Mouse (Mus musculus) megakaryocyte-erythroid progenitor cell, adult 5-6 weeks (primary cell): Measurements from ENCODE around the gene Trim50. TPM values are rescaled to one million over a fixed set of nuclear protein-coding genes. Genes with fewer than 3 reads are reported as not detected.

Experiments used
- total RNA-seq, 2 experiments: library from RNA; stranded (forward) in 1 of 2; stranded (reverse) in 1 of 2; fragments of 200-1000, 215-1000 nt in 1 of 2; fragments of >200 nt in 1 of 2; fragmentation: Nextera tagmentation in 1 of 2; gene quantifications; 2 replicates each; pipeline ENCODE4 v1.2.3; 2014 to 2017

The Trim50 gene
- total RNA-seq, 2 experiments from 2014 or later, result not detected

Other genes starting within 250 kb of the Trim50 start
- 11.6 and 13.3 TPM in 2 replicates for gene Tbl2, start 203.6 kb upstream of the Trim50 start, total RNA-seq (2014; fragmentation: Nextera tagmentation)
- gene Tbl2, start 203.6 kb upstream of the Trim50 start, total RNA-seq (2017), result 19.8 and 20.4 TPM in 2 replicates
- gene Bcl7b, start 185.0 kb upstream of the Trim50 start, total RNA-seq (2014; fragmentation: Nextera tagmentation), result 37.2 and 48.3 TPM in 2 replicates
- 25.1 and 33.3 TPM in 2 replicates for gene Bcl7b, start 185.0 kb upstream of the Trim50 start, total RNA-seq (2017)
- gene Baz1b, start 166.0 kb upstream of the Trim50 start, total RNA-seq (2014; fragmentation: Nextera tagmentation), result 128 and 135 TPM in 2 replicates
- 154 and 160 TPM in 2 replicates for gene Baz1b, start 166.0 kb upstream of the Trim50 start, total RNA-seq (2017)
- 0.30 and 0.37 TPM in 2 replicates for gene Fzd9, start 102.1 kb upstream of the Trim50 start, total RNA-seq (2014; fragmentation: Nextera tagmentation)
- gene Fzd9, start 102.1 kb upstream of the Trim50 start, total RNA-seq (2017), result 0.38 TPM in 1 of 2 replicates, not detected in the other
- gene Fkbp6, start 3.3 kb upstream of the Trim50 start, total RNA-seq (2014; fragmentation: Nextera tagmentation), result 0.57 and 2.0 TPM in 2 replicates
- gene Fkbp6, start 3.3 kb upstream of the Trim50 start, total RNA-seq (2017), result not detected in 2 replicates
- 36.6 and 54.3 TPM in 2 replicates for gene Nsun5, start 16.7 kb downstream of the Trim50 start, total RNA-seq (2014; fragmentation: Nextera tagmentation)
- 29.7 and 32.5 TPM in 2 replicates for gene Nsun5, start 16.7 kb downstream of the Trim50 start, total RNA-seq (2017)
- gene Pom121, start 41.3 kb downstream of the Trim50 start, total RNA-seq (2014; fragmentation: Nextera tagmentation), result 83.2 and 90.6 TPM in 2 replicates
- 10.4 and 11.1 TPM in 2 replicates for gene Pom121, start 41.3 kb downstream of the Trim50 start, total RNA-seq (2017)
- gene Hip1, start 191.8 kb downstream of the Trim50 start, total RNA-seq (2014; fragmentation: Nextera tagmentation), result 0.79 and 1.2 TPM in 2 replicates
- 0.19 and 0.23 TPM in 2 replicates for gene Hip1, start 191.8 kb downstream of the Trim50 start, total RNA-seq (2017)
- gene Ccl26, start 210.3 kb downstream of the Trim50 start, total RNA-seq (2014; fragmentation: Nextera tagmentation), result not detected in 2 replicates
- gene Ccl26, start 210.3 kb downstream of the Trim50 start, total RNA-seq (2017), result not detected in 2 replicates
- gene Ccl24, start 219.8 kb downstream of the Trim50 start, total RNA-seq (2014; fragmentation: Nextera tagmentation), result not detected in 2 replicates
- not detected in 2 replicates for gene Ccl24, start 219.8 kb downstream of the Trim50 start, total RNA-seq (2017)